Comparison of ENCODE assay signal across 21 mouse cellular contexts in genomic region chr4:118053904-118054303, GRCm38 (mm10).
DNase-seq lines count a peak whose midpoint lies in the region; ATAC-seq and TF ChIP-seq lines count a peak whose summit lies in the region.
"Had no signal": no experiment of that assay in that cellular context is flagged by ENCODE, and none has a peak within 500 bp of the region (broad histone marks: within the 10 kb centered on the region; RNA-seq: fewer than 3 reads in every experiment).

No protein-coding gene starts in this region.

- no peak overlapping the region for H3ac ChIP-seq in myocyte (ENCODE audit: control insufficient read depth, insufficient read length)

- DNase-seq in R1 (ENCODE audit: low read depth, low spot score), result peak; percentile 88
- DNase-seq in frontal cortex, postnatal 10 days (ENCODE audit: low spot score in 2 of 2), result no peak
- no peak for DNase-seq in urinary bladder, postnatal 4 days (ENCODE audit: low spot score in 2 of 2)
- no peak for DNase-seq in cerebellum, postnatal 10 days
- DNase-seq: adrenal gland, adult 8-10 months; cerebellum, adult 9-10 months; gastrocnemius, postnatal 10 days; heart, adult 11 months; kidney, postnatal 4 days; layer of hippocampus, adult 9-11 months; midbrain, embryonic 14.5 days; thymus, adult 18-20 months had no signal

- H3K9me3 ChIP-seq in ES-Bruce4 (replicated peaks; ENCODE audit: control insufficient read depth, insufficient read depth, low read length, poor library complexity, severe bottlenecking), result no peaks in the 10 kb centered on the region
- H3K9me3 ChIP-seq in intestine, embryonic 16.5 days (ENCODE audit: control insufficient read depth, low read length), result no peaks in the 10 kb centered on the region
- H3K9me3 ChIP-seq: forebrain, embryonic 12.5 days; G1E; heart, embryonic 13.5 days; hindbrain, embryonic 13.5 days; neural tube, embryonic 15.5 days had no signal

- H3K79me2 ChIP-seq in myocyte (ENCODE audit: control insufficient read depth, insufficient read depth), result no peaks in the 10 kb centered on the region

- peaks cover 3% of the 10 kb centered on the region for H3K4me1 ChIP-seq in ES-Bruce4 (ENCODE audit: control insufficient read depth, insufficient read depth, low read length)
- H3K4me1 ChIP-seq in intestine, embryonic 16.5 days (ENCODE audit: control insufficient read depth, insufficient read depth, low read length), result peaks cover 24% of the 10 kb centered on the region

- H3K9ac ChIP-seq in ES-Bruce4 (ENCODE audit: low read depth, poor library complexity, severe bottlenecking), result no peak overlapping the region
- no peak overlapping the region for H3K9ac ChIP-seq in intestine, embryonic 16.5 days (ENCODE audit: low read depth, low read length)
- H3K9ac ChIP-seq: forebrain, embryonic 12.5 days; heart, embryonic 13.5 days; hindbrain, embryonic 13.5 days; neural tube, embryonic 15.5 days had no signal

- 0 out of 2 replicates have a peak overlapping the region, but pooled peaks have one; percentile 9 for H3K4me2 ChIP-seq in intestine, embryonic 16.5 days (ENCODE audit: low read depth, low read length)
- no peak overlapping the region for H3K4me2 ChIP-seq in myocyte (ENCODE audit: low read depth)
- H3K4me2 ChIP-seq: forebrain, embryonic 12.5 days; heart, embryonic 13.5 days; hindbrain, embryonic 13.5 days; neural tube, embryonic 15.5 days had no signal

- TF ChIP-seq EP300 in ES-Bruce4 (IDR thresholded peaks at IDR 0.05; ENCODE audit: insufficient read depth, low read depth, low read length), result peak; percentile 89

- no peak for TF ChIP-seq POLR2A in ES-Bruce4 (IDR thresholded peaks at IDR 0.05; ENCODE audit: insufficient read depth, low read length)
- no peak for TF ChIP-seq POLR2A in myocyte (IDR thresholded peaks at IDR 0.05; ENCODE audit: insufficient read length, low read depth)

- H3K4me3 ChIP-seq in ES-Bruce4 (ENCODE audit: low read depth, low read length) (peak overlapping the region; percentile 21), myocyte (no peak overlapping the region)
- no peak overlapping the region for H3K4me3 ChIP-seq in intestine, embryonic 16.5 days (ENCODE audit: low read length)
- H3K4me3 ChIP-seq: forebrain, embryonic 12.5 days; heart, embryonic 13.5 days; hindbrain, embryonic 13.5 days; neural tube, embryonic 15.5 days had no signal

- ATAC-seq in intestine, embryonic 16.5 days, result peak; percentile 45; the same call in 1 of the 2 replicates
- ATAC-seq: inflammation-experienced regulatory T-cells, adult 6 months had no signal

- 73% methylated on average over 6 of the region's 6 CpGs for WGBS in intestine, embryonic 16.5 days

- H3K27ac ChIP-seq in ES-Bruce4 (ENCODE audit: insufficient read depth, low read length), result no peak overlapping the region
- no peak overlapping the region for H3K27ac ChIP-seq in intestine, embryonic 16.5 days (ENCODE audit: low read length)
- H3K27ac ChIP-seq: forebrain, embryonic 12.5 days; heart, embryonic 13.5 days; hindbrain, embryonic 13.5 days; neural tube, embryonic 15.5 days had no signal

- H3K27me3 ChIP-seq in ES-Bruce4 (ENCODE audit: control insufficient read depth, insufficient read depth, low read length, poor library complexity, severe bottlenecking) (no peaks in the 10 kb centered on the region), myocyte (ENCODE audit: control insufficient read depth, insufficient read depth, insufficient read length) (no peaks in the 10 kb centered on the region)
- H3K27me3 ChIP-seq in intestine, embryonic 16.5 days (replicated peaks; ENCODE audit: control insufficient read depth, insufficient read depth, low read length), result no peaks in the 10 kb centered on the region
- H3K27me3 ChIP-seq: forebrain, embryonic 12.5 days; heart, embryonic 13.5 days; hindbrain, embryonic 13.5 days; neural tube, embryonic 15.5 days had no signal

- no peaks in the 10 kb centered on the region for H3K36me3 ChIP-seq in ES-Bruce4 (ENCODE audit: control insufficient read depth, insufficient read depth, low read length, poor library complexity, severe bottlenecking)
- H3K36me3 ChIP-seq in intestine, embryonic 16.5 days (ENCODE audit: control insufficient read depth, insufficient read depth, low read length), result no peaks in the 10 kb centered on the region
- no peaks in the 10 kb centered on the region for H3K36me3 ChIP-seq in myocyte (ENCODE audit: control insufficient read depth, insufficient read depth)
- H3K36me3 ChIP-seq: forebrain, embryonic 12.5 days; heart, embryonic 13.5 days; hindbrain, embryonic 13.5 days; neural tube, embryonic 15.5 days had no signal

- TF ChIP-seq CTCF in ES-Bruce4 (IDR thresholded peaks at IDR 0.05; ENCODE audit: low read depth, low read length), result no peak

TF ChIP-seq in myocyte, 11 proteins besides CTCF, POLR2A, EP300 and RAD21:
- TF ChIP-seq MAX (IDR thresholded peaks at IDR 0.05; ENCODE audit: low read depth) (no peak), TCF3 (IDR thresholded peaks at IDR 0.05; ENCODE audit: insufficient read length, low read depth) (no peak), MYOD1 (IDR thresholded peaks at IDR 0.05; ENCODE audit: control insufficient read depth in 1 of 3, insufficient read length in 2 of 3, low read depth in 2 of 3) (peak in 2 of 3 experiments; percentile 15 to 36), CEBPB (IDR thresholded peaks at IDR 0.05; ENCODE audit: insufficient read depth, poor library complexity, severe bottlenecking) (no peak)
